Mouse (Mus musculus) liver, embryonic 15.5 days (tissue): ENCODE measurements around the gene Rag2. TPM values are rescaled to one million over a fixed set of nuclear protein-coding genes. Genes with fewer than 3 reads are reported as not detected.

ENCODE experiments used
- polyA plus RNA-seq: library from polyadenylated mRNA; unstranded; fragments of >200 nt; fragmentation: Nextera tagmentation; extraction: Ambion mirVana; gene quantifications from 2 replicates; pipeline ENCODE4 v1.2.1, GENCODE M21; 2015

Rag2 gene
- polyA plus RNA-seq, 1 experiment from 2014 or later, result 0.62 TPM

Other genes with a start within 250 kb of the Rag2 start
- 0.28 and 0.44 TPM in 2 replicates for gene Rag1, start 24.8 kb downstream of the Rag2 start, polyA plus RNA-seq
- gene B230118H07Rik, start 24.8 kb downstream of the Rag2 start, polyA plus RNA-seq, result 12.2 and 14.9 TPM in 2 replicates
- gene Traf6, start 53.7 kb downstream of the Rag2 start, polyA plus RNA-seq, result 3.2 and 3.4 TPM in 2 replicates